Mouse (Mus musculus) gastrocnemius, postnatal 10 days (tissue): ENCODE results near the gene Crip1. TPM values are rescaled to one million over a fixed set of nuclear protein-coding genes. Genes with fewer than 3 reads are reported as not detected.

ENCODE experiments used
- DNase-seq: peaks from one replicate; pipeline ENCODE4 v3.0.0; 2021; ENCODE audit warnings: mixed read lengths
- long read RNA-seq, 2 experiments: library from polyadenylated mRNA; stranded (forward); transcript quantifications; one replicate each; pipeline ENCODE4 v2.0.0; 2021
- total RNA-seq, 2 experiments: library from RNA; stranded (reverse); gene quantifications; 2 replicates each; pipeline ENCODE4 v1.2.3; 2021

The Crip1 gene
- total RNA-seq = 100 to 1,000 TPM; 143 to 189 TPM
- long read RNA-seq, experiment 1, transcript Crip1-201 (5 exons, 445 nt) = major isoform, 89 of 90 reads
- long read RNA-seq, experiment 1, partial matches to known transcripts = 0 of 90 reads
- long read RNA-seq, experiment 1, other reads (novel, unspliced or antisense) = 0 of 90 reads
- long read RNA-seq, experiment 2, transcript Crip1-201 (5 exons, 445 nt) = major isoform, 63 of 63 reads
- long read RNA-seq, experiment 2, partial matches to known transcripts = 0 of 63 reads
- long read RNA-seq, experiment 2, other reads (novel, unspliced or antisense) = 0 of 63 reads

DNA sequence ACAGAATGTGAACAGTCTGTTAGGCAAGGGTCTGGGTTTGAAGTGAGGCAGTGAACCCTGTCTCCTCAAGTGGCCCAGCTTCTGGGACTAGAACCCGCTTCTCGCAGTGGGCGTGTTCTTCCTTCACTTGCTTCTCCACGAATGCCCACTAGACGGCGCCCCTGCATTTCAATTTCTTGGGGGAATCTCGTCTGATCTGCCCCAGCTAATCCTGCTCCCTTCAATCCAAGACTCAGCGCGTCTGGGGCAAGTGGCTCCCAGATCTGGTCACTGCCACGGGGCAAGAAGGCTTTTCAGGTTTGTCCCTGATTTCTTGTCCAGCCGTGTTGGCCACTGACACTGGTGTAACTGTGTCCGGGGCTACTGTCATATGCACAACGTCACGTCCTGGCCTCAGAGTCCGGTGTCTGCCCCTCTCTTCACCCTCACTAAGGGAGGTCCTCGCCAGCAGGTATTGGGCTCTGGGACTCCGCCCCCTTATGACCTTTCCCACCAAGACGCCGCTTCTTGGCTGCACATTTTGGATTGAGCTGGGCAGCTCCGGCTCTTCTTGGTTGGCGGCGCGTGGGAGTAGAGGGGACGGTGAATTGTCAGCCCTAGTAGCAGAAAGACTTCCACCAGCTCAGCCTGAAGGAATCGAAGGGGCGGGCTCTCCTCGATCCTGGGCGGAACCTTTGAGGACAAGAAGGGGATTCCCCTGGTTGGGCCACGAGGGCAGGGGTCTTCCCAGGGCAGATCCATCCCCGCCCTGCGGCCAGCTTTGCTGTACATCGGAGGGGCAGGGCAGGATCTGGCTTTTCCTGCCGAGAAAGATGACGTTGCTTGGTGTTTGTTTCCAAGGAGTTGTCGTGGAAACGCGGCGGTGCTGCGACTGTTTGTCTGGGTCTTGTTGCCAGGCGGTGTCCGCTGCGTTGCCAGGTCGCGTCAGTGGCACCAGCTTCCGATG, at the start of gene Crip1:
Crip1 (plus strand) TSS at position 205 of the 946 bp plus-strand sequence.
- DNase-seq = peak; percentile 89

DNA sequence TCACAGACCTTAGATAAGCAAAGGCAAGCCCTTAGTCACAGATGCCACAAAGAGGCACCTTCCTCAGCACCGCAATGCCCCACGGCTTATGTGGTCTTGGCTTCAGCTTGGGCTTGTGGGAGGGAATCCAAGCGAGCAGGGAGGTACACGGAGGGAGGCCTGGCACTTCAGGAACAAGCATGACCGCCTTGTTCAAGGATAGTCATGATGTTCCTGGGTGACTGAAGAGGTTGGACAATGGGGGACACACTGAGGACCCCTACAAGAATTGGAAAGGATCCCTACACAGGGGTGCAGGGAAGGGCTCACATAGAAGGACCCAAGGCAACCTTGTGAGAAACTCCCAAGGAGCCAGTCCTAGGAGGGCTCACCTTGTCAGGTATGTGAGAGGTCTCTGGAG, 49.1 kb upstream of the Crip1 start:
- no peak for DNase-seq

DNA sequence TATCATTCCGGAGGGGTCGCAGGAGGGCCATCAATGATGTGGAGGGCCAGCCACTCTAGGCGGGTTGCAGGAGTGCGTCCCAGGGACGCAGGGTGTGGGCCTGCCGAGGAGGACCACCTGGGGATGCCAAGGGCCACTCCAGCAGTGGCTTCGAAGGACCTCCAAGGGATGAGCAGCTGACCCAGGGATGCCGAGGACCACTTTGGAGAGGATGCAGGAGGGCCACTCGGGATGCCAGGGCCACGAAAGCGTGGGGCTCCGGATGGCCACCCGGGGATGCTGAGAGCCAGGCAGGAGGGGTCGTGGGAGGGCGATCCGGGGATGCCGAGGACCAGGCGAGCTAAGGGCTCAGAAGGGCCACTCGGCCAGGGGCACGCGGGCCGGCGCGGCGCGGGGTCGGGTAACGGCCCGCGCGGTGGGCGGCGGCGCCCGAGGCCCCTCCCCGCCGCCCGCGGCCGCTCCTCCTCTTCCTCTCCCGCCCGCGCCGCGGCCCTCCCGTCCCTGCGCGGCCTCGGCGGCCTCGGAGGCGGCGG, 48.3 kb upstream of the Crip1 start, which contains the start of gene Mta1:
Mta1 (plus strand) TSS at position 530 of the 533 bp plus-strand sequence.
- peak; percentile 63 for DNase-seq

DNA sequence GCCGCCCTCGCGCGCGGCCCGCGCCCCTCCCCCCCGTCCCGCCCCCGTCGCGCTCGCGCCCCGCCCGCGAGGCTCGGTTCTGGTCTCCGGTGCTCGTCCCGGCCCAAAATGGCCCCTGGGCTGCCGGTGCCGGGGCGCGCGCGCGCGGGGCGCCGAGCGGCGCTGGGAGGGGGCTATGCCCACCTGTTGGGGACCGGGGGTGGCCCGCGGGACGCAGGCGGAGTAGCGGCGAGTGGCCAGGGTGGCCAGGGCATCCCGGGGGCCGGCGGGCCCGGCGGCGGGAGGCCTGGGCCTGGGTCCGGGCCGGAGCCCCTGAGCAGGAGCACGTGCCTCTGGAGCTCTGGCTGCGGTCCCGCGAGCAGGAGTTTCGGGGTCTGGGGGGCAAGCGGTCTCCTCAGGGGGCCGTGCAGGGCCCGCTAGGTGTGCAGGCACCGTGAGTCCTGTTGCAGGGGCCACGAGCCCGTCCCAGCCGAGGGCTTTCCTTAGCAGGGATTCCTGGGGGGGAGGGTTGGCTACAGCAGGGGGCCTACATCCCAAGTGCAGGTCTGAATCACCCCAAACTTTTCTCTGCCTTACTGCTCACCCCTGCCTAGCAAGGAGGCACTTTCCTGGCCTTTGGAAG, 47.5 kb upstream of the Crip1 start:
- DNase-seq = peak; percentile 50

DNA sequence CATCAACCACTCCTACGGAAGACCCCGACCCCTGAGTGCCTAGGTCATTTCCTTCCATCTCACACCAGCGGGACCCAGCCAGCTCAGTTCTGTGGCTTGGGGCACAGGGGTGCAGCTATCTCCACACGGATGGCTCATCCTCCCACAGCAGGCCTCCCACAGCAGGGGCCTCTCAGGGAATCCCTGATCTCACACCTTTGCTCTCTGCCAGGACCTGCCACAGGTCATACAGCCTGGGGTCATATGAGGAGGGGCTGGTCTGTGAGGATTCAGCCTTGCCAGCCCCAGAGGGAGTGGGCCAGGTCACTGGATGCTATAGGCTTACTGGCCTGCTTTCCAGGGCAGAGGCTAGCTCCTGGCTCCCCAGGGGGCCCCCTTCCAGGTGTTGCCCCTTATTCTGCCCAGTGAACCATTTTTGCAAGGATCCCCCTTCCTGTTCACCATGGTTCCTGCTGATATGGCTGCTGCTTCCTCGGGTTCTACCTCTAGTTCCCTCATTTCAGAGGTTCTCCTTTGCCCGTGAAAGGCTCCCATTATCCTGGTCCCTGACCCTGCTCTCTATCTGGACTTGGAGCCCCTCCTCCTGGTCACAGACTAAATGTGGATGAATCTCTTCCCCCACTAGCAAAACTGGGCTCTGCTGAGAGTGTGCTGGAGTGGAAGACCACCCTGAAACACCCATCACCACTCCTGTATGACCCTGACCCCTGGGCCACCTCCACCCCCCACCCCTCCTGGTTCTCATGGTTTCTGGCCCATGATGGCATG, 46.5 kb upstream of the Crip1 start:
- DNase-seq = no peak

DNA sequence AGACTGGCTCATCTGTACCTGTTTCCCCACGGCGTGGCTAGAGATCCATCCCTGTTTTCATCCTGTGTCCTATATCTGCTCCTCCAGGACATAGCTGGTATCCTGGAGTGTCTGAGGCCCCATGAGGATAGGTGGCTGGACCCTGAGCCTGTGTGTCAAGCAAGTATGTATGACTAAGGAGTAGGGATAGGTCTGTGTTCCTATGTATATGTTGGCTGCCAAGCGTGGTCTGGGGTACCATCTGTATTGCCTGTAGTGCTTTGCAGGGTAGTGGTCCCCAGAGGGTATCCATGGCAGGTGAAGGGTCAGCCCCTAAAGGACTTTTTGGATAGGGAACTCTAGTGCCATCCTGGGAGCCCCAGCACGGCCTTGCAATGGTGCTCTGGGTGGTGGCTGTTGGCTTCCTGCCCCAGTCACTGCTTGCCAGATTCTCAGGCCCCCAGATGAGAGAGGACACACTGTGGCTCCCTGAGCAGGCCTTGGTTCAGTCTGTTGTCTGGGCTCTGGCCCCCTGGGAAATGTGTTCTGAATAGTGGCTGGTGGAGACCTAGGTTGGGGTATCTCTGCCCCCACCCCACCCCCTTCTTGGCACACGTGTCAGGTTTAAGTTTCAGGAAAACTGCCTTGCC, 45.6 kb upstream of the Crip1 start:
- DNase-seq = peak; percentile 51

DNA sequence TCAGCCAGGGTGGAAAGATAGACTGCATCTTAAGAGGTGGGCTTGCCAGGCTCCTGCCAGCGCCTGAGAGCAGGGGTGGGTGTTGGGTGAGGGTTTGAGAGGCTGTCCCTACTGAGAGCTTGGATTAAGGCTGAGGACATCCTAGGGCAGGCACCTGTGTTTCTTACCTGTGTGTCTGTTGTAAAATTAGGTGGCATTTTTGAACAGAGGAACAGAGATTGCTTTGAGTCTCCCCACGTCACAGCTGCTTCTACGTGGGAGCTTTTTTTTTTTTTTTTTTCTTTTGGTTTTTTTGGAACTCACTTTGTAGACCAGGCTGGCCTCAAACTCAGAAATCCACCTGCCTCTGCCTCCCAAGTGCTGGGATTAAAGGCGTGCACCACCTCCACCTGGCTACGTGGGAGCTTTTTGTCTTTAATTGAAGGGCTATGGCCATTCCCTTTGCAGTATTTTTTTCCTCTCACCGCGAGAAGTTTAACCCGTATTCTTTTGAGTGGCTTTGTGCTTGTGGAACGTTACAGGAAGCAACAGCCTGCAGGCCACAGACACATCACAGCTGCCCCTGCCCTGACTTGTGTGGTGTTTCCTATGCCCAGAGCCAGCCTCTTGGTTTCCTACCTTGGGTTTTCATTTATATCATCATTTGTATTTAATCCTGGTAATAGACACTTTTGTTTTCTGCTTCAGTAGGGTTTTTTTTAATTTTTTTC, 44.7 kb upstream of the Crip1 start:
- no peak for DNase-seq

DNA sequence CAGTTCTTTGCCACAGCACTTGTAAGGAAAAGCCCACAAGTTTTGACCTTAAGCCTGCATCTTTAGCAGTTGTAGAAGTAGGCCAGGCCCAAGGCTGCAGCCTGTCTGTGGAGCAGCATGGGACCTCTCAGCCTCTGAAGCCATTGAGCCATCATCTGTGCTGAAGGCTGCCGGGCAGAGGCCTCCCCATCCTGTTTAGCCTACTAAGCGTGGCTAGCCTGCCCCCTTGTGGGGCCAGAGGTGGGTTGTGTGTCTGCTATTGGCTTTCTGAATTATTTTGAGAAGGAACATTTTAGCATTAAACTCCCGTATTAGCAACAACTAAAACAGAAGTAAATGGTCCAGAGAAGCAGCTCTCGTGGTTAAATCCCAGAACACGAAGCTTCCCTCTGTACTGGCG, 43.7 kb upstream of the Crip1 start:
- peak; percentile 64 for DNase-seq

DNA sequence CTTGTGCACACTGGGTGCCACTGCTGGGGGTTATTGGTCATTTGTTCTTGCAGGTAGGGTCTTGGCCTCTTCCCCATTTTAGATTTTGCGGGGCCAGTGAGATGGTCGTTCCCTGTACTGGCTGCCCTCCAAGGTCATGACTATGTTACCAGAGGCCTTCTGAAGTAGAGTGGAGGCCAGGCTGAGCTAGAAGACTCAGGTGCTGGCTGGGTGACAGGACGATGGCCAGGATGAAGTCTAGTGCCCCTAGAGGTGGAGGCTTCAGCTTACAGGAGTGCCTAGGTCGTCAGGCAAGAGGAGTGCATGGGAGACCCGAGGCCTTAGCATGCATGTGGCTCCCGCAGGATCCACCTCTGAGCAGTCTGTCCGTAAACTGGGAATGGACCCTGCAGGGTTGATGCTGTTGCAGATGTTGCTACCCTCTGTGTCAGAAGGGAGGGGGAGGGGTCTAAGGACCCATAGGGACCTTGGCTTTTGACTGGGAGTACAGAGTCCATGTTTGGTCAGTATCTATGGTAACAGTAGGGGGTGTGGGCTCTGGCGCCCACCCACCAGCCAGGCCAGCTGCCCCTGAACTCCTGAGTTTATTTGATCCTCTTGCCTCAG, 42.2 kb upstream of the Crip1 start:
- no peak for DNase-seq

DNA sequence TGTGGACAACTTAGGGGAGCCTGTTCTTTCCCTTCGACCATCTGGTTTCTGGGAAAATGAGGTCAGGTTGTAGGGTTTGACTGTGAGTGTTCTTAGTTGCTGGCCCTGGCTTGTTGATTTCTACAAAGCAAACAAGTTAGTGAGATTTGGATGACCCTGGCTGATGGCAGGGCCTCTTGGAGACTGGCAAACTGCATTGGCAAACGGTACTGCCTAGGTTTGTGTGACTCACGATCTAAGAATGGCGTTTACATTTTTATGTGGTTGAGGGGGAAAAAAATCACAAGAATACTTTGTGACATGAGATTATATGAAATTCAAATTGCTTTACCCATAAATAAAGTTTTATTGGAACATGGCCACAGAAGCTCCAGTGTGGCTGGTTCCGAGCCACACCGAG, 39.7 kb upstream of the Crip1 start:
- no peak for DNase-seq

DNA sequence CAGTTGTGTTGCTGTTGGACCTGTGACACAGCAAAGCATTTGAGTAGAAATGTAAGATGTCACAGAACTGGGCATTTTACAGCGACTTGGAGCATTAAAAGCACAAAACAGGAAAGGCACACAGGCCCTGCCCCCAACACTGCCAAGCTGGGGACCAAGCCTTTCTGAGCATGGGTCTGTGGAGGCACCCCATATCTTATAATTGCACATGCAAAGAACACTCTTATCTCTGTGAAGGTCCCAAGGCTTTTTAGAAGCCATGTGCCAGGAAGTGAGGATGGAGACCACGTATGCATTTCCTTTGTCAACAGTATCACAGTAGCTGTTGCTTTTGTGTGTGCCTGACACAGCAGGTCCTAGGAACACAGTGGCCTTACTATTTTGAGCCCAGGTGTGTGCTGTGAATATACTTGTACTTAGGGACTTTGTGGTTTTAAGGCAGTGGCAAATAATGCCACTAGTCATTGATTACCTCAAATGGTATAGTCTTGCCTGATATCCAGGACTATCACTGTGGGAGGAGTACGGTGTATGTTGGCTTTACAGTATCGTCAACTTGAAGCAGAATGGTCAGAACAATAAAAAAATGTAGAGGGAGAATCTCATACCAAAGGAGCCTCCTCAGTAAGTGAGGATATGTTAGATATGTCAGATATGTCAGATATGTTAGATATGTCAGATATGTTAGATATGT, 38.5 kb upstream of the Crip1 start:
- DNase-seq = no peak

DNA sequence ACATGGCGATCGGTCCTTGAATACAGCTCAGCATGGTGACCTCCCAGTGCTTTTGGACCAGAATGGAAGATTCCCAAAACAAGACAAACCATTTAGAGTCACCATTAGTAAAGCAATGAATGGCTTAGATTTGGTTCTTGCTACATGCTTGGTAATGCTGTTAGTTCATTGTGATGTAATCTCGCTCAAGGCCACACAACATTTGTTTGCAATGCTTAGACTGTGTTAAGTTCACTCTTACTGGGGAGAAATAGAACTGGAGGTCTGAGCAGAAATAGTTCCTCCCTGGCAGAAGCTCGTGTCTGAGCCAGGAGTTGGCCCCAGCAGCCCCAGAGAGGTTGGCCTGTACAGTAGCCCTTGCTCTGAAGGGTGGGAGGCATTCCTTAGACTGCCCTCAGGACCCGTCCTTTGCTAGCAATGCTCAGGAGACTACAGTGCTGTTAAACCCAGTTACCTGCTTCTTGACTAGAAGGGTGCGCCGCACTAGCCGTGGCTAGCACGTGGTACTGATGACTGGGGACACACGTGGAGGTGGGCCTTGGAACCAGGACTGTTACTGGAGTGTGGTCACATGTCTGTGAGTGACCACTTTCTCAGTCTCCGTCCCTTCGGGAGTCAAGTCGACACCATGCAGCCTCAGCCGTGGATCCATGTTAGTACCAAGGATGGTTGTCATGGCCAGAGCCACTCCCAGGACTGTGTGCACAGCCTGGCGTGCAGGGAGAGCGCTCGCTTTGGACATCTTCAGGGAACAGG, 37.4 kb upstream of the Crip1 start:
- DNase-seq = no peak

DNA sequence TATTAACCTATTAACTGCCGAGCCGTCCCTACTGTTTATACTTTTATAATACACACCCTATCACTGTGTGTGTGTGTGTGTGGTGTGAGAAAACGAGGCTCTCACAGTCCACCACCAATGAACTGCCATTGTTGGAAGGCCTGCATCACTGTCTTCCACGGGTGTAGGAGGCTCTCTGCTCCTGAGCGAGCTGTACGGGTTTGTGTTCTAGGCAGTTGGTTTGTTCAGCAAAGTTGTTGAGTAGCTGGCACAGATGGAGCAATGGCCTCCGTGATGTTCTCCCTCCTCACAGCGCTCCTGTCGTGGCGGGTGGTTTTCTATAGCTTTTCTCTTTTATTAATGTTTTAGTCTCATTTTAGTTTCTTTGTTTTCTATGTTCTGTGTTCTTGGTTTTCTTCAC, 36.3 kb upstream of the Crip1 start:
- no peak for DNase-seq

DNA sequence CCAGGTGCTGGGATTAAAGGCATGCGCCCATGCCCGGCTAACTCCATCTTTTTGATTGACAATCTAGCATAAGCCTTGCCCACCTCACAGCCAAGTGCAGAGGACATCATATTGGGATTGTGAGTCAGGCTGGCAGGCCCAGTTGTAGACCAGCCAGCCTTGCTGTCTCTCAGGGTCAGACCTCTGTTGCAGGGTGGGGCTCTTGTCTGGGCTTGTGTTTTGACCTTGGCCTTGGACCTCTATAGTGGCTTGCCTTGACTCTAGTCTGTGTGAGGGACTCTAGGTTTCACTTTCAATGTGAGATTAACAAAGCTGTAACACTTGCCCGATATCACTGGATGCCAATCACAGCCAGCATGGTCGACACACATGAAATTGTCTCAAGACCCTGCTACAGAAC, 32.0 kb upstream of the Crip1 start:
- no peak for DNase-seq

DNA sequence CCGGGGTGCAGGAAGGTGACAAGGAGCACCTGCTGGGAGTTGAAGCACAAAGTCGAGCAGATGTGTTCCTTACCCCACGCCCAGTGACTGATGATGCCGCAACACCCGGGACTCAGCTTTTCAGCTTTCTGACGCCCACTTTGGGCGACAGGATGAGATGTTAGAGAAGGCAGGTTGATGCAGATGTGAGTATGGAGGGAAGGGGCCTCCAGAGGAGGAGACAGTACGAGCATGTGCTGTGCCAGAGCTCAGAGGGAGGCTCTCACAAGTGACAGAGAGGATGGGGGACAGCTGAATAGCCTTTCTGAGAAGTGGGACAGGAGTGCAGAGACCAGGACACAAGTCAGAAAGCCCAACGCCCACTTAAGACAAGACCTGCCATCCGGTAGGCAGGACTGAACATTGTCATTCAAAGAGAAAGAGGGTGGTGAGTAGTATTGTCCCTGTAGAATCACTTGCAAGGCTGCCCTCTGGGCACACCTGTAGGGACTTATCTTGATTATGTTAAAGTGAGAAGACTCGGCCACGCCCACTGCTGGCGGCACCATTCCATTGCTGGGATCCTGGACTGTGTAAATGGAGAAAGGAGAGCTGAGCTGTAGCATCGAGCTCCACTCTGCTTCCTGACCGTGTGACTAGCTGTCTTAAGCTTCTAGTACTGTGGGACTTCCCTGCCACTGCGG, 31.1 kb upstream of the Crip1 start:
- DNase-seq = no peak

DNA sequence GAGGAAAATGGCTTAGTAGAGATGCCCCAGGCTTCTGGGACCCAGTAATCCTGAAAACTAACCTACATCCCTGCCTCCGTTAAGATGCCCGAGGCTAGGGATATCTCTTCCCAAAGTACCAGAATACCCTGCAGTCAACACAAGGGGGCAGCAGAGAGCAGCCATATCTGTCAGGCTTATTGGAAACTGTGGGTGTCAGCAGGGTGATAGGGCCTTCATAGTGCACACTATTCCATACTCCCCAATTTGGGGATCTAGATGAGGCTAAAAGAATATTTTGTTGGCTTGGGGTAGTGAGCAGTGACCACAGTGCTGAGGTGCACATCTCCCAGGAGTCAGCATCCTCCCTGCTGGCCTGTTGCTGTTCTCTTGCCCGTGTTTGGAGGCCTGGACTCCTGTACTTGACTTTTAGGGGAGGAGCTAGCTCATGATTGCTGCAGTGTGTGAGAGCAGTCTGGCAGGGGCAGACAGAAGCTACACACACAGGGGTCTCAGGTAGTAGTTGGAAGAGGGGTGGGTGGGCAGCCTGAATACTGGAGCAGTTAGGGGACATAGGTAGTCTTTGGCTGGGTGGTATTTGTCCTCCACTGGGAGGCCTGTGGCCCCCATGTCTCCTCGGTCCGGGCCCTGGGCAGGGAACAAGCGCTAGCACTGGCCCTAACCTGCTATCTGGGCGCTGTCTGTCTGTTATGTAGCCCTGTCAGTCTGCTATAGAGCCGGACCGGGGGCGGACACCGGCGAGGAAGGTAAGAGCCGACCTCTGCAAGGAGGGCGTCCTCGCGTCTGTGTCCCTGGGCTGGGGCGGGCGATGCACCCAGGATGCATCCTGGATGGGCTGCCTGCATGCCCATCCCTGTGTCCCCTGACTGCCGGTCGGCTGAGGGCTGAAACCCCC, 26.4 kb upstream of the Crip1 start:
- DNase-seq = peak; percentile 88

DNA sequence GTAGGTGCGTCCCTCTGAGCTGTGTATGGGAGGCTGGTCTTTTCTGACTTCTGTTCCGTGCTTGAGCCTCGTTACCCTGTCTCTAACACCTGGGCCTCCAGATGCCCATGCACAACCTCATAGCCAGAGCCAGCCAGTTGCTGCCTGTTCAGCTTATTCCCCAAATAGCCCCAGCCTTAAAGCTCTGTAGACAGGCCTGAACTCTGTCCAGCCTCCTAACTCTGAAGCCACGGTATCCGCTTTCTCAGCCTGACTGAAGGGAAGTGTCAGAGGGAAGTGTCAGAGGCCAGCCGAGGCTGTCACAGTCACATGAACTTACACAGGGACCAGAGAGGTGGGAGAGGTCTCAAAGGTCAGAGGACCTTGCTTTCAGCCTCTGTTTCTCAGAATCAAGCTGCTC, 21.4 kb upstream of the Crip1 start:
- DNase-seq = no peak
